Mouse (Mus musculus) neural tube, embryonic 10.5 days (tissue): ENCODE results near the gene Akr1b10.
A peak's percentile ranks its signal among the peaks of the same experiment; 100 is the strongest.
"Not testable (repeated sequence)": the region's sequence is repeated elsewhere in the genome, so short reads cannot be mapped to it uniquely, and the experiment has no call there.

Experiments
- DNase-seq: peaks from one replicate; pipeline ENCODE4 v3.0.0-alpha.2; 2017; ENCODE audit warnings: low spot score; ENCODE audit errors: extremely low spot score

Akr1b10 gene

GRCm38 (mm10) chr6:34371700-34372351, 12.2 kb upstream of the Akr1b10 start:
- peak; percentile 72 for DNase-seq

GRCm38 (mm10) chr6:34373841-34374240, 10.2 kb upstream of the Akr1b10 start:
- DNase-seq, result no peak

GRCm38 (mm10) chr6:34375888-34376287, 8.1 kb upstream of the Akr1b10 start:
- not testable (repeated sequence) for DNase-seq

- DNase-seq, result no peak
Measured at GRCm38 (mm10) chr6:34383401-34383800, 617 bp upstream of the Akr1b10 start.

- peak; percentile 39 for DNase-seq
Measured at GRCm38 (mm10) chr6:34384701-34385370, 818 bp downstream of the Akr1b10 start.

- no peak for DNase-seq
Measured at GRCm38 (mm10) chr6:34388420-34389156, 4.6 kb downstream of the Akr1b10 start.

GRCm38 (mm10) chr6:34395897-34396296, 11.9 kb downstream of the Akr1b10 start:
- no peak for DNase-seq

GRCm38 (mm10) chr6:34398431-34398830, 14.4 kb downstream of the Akr1b10 start:
- no peak for DNase-seq

GRCm38 (mm10) chr6:34399606-34400220, 15.7 kb downstream of the Akr1b10 start:
- no peak for DNase-seq

GRCm38 (mm10) chr6:34400696-34401095, 16.7 kb downstream of the Akr1b10 start:
- DNase-seq, result no peak

- no peak for DNase-seq
Measured at GRCm38 (mm10) chr6:34406746-34407145, 22.7 kb downstream of the Akr1b10 start.

- DNase-seq, result no peak
Measured at GRCm38 (mm10) chr6:34407403-34407802, 23.4 kb downstream of the Akr1b10 start.

GRCm38 (mm10) chr6:34412023-34412422, 28.0 kb downstream of the Akr1b10 start, which contains the start of gene Akr1b7:
TSS of gene Akr1b7 (plus strand) at chr6:34412334.
- DNase-seq, result no peak

GRCm38 (mm10) chr6:34412688-34413087, 28.7 kb downstream of the Akr1b10 start:
- DNase-seq, result no peak

GRCm38 (mm10) chr6:34413386-34413785, 29.4 kb downstream of the Akr1b10 start:
- DNase-seq, result not testable (repeated sequence)

- no peak for DNase-seq
Measured at GRCm38 (mm10) chr6:34416521-34416920, 32.5 kb downstream of the Akr1b10 start.

GRCm38 (mm10) chr6:34419071-34419470, 35.1 kb downstream of the Akr1b10 start:
- DNase-seq, result no peak

- no peak for DNase-seq
Measured at GRCm38 (mm10) chr6:34439006-34439405, 55.0 kb downstream of the Akr1b10 start.

- DNase-seq, result no peak
Measured at GRCm38 (mm10) chr6:34441556-34442257, 57.7 kb downstream of the Akr1b10 start.

GRCm38 (mm10) chr6:34443791-34444190, 59.8 kb downstream of the Akr1b10 start:
- no peak for DNase-seq
